Mouse (Mus musculus): ENCODE measurements at regions not wholly inside any gene's neighbourhood (a gene's known extent, or its start where the extent isn't known, plus 50 kb on each side); places are given as distances from the start of the nearest gene placed in this dataset.

DNA sequence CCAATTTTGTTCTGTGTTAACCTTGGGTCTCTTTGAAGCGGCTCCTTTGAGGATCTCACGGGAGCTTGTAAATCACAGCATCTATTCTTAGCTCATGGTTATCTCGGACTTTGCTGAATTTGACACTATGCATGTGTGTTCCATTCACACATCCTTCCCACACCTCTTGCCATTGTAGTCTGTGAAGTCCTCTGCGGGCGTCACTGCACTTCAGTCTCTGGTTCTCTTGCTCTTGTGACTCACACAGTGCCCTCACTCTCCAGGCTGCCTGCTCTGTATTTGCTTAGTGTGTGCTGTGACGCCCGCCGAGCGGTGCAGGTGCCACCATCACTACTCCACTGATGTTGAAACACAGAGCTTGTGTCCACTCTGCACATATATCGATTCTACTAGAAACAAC is 1271.2 kb downstream of the Synb start:
- no peak for DNase-seq (ENCODE audit: low spot score)

DNA sequence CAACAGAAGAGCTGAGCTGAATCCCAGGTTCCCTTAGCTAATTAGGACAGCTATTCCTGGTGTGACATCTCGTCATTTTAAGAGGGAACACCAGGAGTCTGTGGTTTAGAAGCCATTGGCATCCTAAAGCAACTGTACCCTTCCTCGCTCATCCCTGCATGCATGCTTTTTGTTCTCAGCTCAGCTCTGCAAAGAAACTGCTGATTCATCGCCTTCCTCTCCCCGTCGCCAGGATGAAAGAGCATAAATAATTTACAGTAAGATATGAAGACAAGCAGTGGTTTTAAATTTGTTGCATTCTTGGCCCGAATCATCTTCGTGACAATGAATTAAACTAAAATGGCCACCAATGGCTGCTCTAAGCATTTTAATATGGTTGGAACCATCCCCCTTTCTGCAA is 1272.9 kb downstream of the Synb start:
- no peak for DNase-seq (ENCODE audit: low spot score)

DNA sequence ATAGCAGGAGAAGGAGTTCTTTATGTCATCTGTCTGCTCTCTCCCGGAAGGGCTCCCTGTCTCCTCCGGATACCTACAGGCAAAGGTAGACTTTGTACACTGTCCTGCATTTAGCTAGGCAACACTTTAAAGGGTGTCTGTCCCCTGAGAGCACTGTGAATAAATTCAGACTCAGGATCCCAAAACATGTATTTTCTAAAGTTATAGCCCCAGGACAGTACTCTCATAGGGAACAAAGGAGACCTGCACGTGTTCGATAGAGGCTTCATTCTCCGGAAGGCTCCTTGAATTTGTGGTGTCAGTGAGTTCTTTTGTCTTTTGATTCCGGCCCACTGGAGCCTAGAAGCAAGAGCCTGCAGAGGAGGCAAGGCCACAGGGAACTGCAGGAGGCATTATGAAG is 1273.3 kb downstream of the Synb start:
- DNase-seq (ENCODE audit: low spot score) = no peak

DNA sequence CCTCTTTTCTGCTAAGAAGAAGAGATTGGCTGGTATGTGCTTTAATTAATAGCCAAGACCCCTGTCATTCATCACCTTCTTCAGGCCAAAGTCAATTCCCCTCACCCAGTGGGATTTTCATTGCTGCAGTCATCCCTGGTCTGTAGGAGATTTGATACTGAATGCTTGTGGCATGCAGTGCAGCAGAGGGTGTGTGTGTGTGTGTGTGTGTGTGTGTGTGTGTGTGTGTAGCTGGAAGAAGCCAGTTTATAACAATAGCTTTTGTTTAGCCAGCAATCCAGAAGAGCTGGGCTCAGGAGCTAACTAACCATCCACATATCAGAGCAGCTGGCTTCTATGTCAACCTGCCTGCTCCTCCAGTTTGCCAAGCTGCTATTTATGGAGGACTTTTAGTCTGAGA is 1275.4 kb downstream of the Synb start:
- no peak for DNase-seq (ENCODE audit: low spot score)

DNA sequence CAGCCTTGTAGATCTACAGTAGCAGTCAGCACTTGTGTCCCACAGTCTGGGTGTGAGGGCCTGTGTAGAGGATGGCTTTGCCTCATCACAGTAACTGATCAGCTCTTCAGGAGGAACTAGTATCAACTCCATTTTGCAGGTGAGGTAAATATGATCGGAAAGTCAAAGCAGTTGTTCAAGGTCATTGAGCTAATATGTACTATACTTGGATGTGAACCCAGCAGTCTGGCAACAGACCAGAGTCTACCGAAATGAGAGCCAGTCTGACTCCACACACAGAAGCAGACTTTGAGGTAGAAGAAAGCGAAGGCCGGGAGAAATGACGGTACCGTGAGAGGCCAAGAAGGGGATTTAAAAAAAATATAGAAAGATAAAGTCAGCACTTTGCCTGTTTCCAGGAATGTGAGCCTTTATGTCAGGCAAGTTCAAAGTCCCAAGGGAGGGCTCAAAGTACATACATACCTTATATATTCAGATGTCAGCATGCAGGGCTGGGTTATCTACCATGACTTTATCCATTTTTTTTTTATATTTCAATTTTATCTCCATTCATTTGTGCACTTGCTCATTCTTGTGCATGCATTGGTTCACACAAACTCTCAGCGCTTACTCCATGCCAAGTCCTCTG is 1297.2 kb downstream of the Synb start:
- no peak for DNase-seq (ENCODE audit: low spot score)

DNA sequence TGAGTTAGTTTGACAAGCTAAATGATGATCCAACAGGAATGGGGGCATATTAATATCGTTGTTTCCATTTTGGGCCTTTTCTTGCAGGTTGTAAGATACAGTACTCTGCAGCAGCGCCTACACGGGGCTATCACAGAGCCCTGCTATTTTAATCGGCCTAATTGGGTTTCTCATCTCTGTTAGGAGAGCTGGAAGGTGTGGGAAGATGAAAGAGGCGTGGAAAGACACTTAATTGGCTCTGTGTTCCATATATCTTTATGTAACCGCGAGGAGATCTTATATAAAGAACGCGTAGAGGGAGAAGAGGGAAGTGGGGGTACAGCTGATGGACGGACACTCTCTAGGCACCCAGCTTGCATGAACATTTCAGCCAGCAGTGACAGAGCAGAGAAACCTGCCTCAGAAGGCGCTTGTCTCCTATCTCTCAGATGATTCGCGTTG is 1300.5 kb downstream of the Synb start:
- DNase-seq (ENCODE audit: low spot score) = no peak

DNA sequence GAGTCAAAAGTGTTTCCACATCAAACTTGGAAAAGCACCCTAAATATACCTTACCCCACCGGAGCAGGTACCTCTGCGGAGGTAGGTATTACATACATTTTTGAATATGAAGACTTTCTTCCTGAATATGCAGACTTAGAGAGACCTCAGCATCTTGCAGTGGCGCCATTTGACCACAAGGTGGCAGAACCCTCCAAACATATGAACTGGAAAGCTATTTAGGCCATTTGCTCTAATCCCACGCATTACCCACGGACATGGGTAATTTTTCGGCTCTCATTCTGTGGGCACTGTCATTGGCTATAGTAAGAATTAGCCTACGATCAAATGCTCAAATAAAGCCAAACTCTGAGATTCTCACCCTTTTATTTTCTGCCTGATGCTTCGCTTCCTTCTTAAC is 1301.0 kb downstream of the Synb start:
- peak; percentile 29 for DNase-seq (ENCODE audit: low spot score)

DNA sequence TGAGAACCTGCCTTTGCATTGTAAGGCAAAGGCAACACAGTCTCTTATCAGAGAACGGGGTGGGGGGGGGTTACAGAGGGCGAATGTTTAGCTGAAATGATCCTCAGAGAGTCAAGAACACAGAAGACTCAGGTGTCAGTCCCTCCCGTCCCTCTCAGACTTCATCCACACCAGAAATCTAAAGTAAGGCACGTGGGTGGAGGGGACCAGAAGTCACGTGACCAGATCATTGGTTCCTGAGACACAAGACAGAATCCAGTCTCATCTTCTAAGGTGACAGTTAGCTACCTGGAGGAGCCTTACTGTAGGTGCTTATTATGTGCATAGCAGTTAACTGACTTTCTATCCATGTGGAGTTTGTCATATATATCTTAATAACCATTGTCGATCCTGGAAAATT is 1302.0 kb downstream of the Synb start:
- DNase-seq (ENCODE audit: low spot score) = no peak

DNA sequence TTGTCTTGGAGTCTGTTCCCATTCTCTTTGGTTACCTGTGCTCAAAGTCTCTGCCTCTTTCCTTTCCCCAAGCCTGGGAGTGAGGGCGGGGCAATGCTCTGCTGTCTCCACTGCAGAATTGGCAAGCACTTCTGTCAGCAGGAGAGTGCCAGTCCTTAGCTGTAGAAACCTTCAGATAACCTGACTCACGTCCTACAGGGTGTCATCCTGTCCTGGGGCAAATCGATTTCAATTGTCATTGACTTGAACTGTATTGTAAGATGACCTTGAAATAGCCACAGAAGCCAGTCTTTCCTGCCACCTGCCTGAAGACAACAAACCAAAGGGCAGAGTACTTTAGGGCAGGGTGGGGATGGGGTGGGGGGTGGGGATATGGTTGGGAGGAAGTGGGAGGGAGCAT is 1303.8 kb downstream of the Synb start:
- DNase-seq (ENCODE audit: low spot score) = no peak

Data from urinary bladder, adult 2 months (tissue).